Mouse (Mus musculus) testis, adult 2 months (tissue): Measurements from ENCODE around the gene Trem1.

Source experiments
- CTCF ChIP-seq: fragments of 200-500 bp; IDR thresholded peaks from 2 replicates; pipeline ENCODE4 v1.5.1; 2012; ENCODE audit warnings: low read depth, mild to moderate bottlenecking, inconsistent platforms, low read length, moderate library complexity; ENCODE audit not compliant: control insufficient read depth, insufficient read depth, insufficient replicate concordance
- POLR2A ChIP-seq: fragments of 200-500 bp; IDR thresholded peaks from 2 replicates; pipeline ENCODE4 v1.6.1; 2012; ENCODE audit warnings: low read depth, mild to moderate bottlenecking, inconsistent platforms, low read length, moderate library complexity; ENCODE audit not compliant: control insufficient read depth

DNA sequence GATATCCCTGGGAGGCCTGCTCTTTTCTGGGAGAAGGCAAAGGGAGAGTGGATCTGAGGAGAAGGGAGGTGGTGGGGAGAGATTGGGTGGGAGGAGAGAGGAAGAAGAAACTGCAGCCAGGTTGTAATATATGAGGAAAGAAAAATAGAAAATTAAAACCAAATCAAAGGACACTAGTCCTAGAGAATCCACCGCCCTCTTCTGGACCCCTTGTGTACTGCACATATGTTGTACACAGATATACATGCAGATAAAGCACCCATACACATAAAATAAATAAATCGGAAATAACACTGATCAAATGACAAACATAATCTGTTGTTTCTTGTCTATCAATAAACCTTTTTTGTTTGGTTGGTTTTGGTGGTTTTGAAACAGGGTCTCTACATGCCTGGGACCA is 54.7 kb downstream of the Trem1 start:
- TF ChIP-seq POLR2A: no peak
- no peak for TF ChIP-seq CTCF
